Mouse (Mus musculus): ENCODE data around the gene Vmn1r34. TPM values are rescaled to one million over a fixed set of nuclear protein-coding genes. Genes with fewer than 3 reads are reported as not detected.
"Not testable (repeated sequence)": the region's sequence is repeated elsewhere in the genome, so short reads cannot be mapped to it uniquely, and the experiment has no call there.

Vmn1r34 gene
- polyA plus RNA-seq (2014; fragmentation: Nextera tagmentation; extraction: Ambion mirVana) = not detected in 2 replicates

DNA sequence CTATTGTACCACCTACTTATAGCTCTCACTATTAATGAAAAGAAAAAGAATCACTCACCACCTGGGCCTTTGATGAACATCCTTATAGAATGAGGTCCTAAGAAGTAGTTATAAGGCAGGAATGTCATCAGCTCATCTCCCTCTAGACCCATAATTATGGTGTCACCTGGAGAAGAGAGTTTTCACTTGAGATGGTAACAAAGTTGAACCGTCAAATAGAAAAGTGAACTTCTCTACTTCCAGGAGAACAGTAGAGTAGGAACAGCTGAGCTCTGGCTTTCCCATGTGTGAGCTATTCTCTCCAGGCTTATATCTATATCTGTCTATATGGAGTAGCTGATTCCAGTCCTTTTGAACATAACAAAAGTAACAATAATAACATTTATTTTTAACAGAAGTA is at the start of gene Vmn1r34:
TSS of gene Vmn1r34 (minus strand) at position 101 of the 400 bp plus-strand sequence.
- 90% methylated on average over 1 of the region's 1 CpGs for WGBS
- Histone ChIP-seq H3K4me2 (ENCODE audit: low read depth) (no peak within 1 kb of the TSS), H3K9me3 (ENCODE audit: control insufficient read depth, low read length) (no peaks in the 10 kb centered on the region), H3K27ac (ENCODE audit: low read depth, low read length) (no peak within 1 kb of the TSS), H3K4me3 (ENCODE audit: low read depth, low read length) (no peak within 1 kb of the TSS), H3K36me3 (ENCODE audit: control insufficient read depth, insufficient read depth, low read length) (no peaks in the 10 kb centered on the region), H3K27me3 (ENCODE audit: control insufficient read depth, insufficient read depth, low read length) (no peaks in the 10 kb centered on the region), H3K4me1 (ENCODE audit: control insufficient read depth, insufficient read depth, low read length) (no peaks in the 10 kb centered on the region), H3K9ac (ENCODE audit: low read length) (no peak within 1 kb of the TSS)
- no peak for ATAC-seq (ENCODE audit: insufficient read depth, low FRiP score, low TSS enrichment)
- DNase-seq (ENCODE audit: low spot score) = no peak

DNA sequence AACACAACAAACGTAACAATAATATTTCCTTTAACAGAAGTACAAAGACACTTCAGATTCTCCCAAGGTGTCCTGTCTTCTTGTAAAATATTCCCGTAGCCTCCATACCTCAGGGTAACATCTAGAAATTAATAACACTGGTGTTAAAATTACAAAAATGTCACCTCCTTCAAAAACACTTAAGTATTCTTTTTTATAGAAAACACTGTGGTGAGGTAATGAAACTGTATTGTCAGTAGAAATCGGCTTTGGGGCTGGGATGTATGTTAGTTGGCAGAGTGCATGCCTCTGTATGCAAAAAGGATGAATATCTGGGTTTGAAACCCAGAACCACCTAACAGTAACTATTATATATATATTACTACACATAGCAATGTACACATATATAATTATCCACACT is 42.1 kb upstream of the Vmn1r34 start, which contains the start of gene Vmn1r35:
TSS of gene Vmn1r35 (minus strand) at position 101 of the 400 bp plus-strand sequence.
- no peak within 1 kb of the TSS for H3K9ac ChIP-seq (ENCODE audit: low read length)
- no peaks in the 10 kb centered on the region for H3K4me1 ChIP-seq (ENCODE audit: control insufficient read depth, insufficient read depth, low read length)
- no peaks in the 10 kb centered on the region for H3K27me3 ChIP-seq (ENCODE audit: control insufficient read depth, insufficient read depth, low read length)
- no peak for DNase-seq (ENCODE audit: low spot score)
- no peaks in the 10 kb centered on the region for H3K9me3 ChIP-seq (ENCODE audit: control insufficient read depth, low read length)
- H3K36me3 ChIP-seq (ENCODE audit: control insufficient read depth, insufficient read depth, low read length) = no peaks in the 10 kb centered on the region
- no peak within 1 kb of the TSS for H3K27ac ChIP-seq (ENCODE audit: low read depth, low read length)
- WGBS = 87% methylated on average over 3 of the region's 3 CpGs
- H3K4me2 ChIP-seq (ENCODE audit: low read depth) = no peak within 1 kb of the TSS
- no peak for ATAC-seq (ENCODE audit: insufficient read depth, low FRiP score, low TSS enrichment)
- H3K4me3 ChIP-seq (ENCODE audit: low read depth, low read length) = no peak within 1 kb of the TSS

DNA sequence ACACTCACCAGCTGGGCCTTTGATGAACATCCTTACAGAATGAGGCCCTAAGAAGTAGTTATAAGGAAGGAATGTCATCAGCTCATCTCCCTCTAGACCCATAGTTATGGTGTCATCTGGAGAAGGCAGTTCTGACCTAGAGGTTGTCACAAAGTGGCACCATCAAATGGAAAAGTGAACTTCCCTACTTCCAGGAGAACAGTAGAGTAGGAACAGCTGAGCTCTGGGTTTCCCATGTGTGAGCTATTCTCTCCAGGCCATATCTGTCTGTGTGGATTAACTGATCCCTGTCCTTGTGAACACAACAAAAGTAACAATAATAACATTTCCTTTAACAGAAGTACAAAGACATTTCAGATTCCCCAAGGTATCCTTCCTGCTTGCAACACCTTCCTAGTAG is 25.5 kb downstream of the Vmn1r34 start, which contains the start of gene Vmn1r33:
TSS of gene Vmn1r33 (minus strand) at position 101 of the 400 bp plus-strand sequence.
- H3K4me1 ChIP-seq (ENCODE audit: control insufficient read depth, insufficient read depth, low read length); H3K36me3 ChIP-seq (ENCODE audit: control insufficient read depth, insufficient read depth, low read length); DNase-seq (ENCODE audit: low spot score); H3K4me3 ChIP-seq (ENCODE audit: low read depth, low read length); H3K27me3 ChIP-seq (ENCODE audit: control insufficient read depth, insufficient read depth, low read length); H3K9me3 ChIP-seq (ENCODE audit: control insufficient read depth, low read length); H3K9ac ChIP-seq (ENCODE audit: low read length); ATAC-seq (ENCODE audit: insufficient read depth, low FRiP score, low TSS enrichment); H3K27ac ChIP-seq (ENCODE audit: low read depth, low read length); H3K4me2 ChIP-seq (ENCODE audit: low read depth): not testable (repeated sequence)

DNA sequence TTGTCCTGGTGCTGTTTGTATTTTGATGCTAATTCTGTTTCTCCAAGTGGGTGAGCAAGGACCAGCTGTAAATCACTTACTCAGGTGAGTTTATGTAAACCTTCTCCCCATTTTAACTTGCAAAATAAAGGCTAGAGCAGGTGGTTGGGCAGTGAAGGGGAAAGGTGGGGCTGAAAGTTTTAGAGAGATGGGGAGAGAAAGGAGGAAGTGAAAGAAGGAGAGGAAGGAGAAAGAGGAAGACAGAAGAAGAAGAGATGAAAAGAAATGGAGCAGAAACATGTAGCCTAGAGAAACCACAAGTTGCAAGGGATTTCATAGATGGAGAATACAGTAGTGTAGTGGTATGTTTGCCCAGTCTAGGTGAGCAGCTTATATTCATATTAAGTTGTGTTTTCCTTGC is 47.9 kb downstream of the Vmn1r34 start:
- H3K9ac ChIP-seq (ENCODE audit: low read length) = no peak overlapping the region
- H3K4me1 ChIP-seq (ENCODE audit: control insufficient read depth, insufficient read depth, low read length) = no peaks in the 10 kb centered on the region
- DNase-seq (ENCODE audit: low spot score) (no peak), ATAC-seq (ENCODE audit: insufficient read depth, low FRiP score, low TSS enrichment) (no peak)
- H3K27ac ChIP-seq (ENCODE audit: low read depth, low read length) = no peak overlapping the region
- no peaks in the 10 kb centered on the region for H3K36me3 ChIP-seq (ENCODE audit: control insufficient read depth, insufficient read depth, low read length)
- H3K27me3 ChIP-seq (ENCODE audit: control insufficient read depth, insufficient read depth, low read length) = no peaks in the 10 kb centered on the region
- no peaks in the 10 kb centered on the region for H3K9me3 ChIP-seq (ENCODE audit: control insufficient read depth, low read length)
- H3K4me3 ChIP-seq (ENCODE audit: low read depth, low read length) = no peak overlapping the region
- H3K4me2 ChIP-seq (ENCODE audit: low read depth) = no peak overlapping the region

Other genes starting within 250 kb of the Vmn1r34 start
- 108 and 118 TPM in 2 replicates for gene Mad2l1, start 108.5 kb downstream of the Vmn1r34 start, polyA plus RNA-seq (2014; fragmentation: Nextera tagmentation; extraction: Ambion mirVana)
- gene Vmn1r32, start 83.8 kb downstream of the Vmn1r34 start, polyA plus RNA-seq (2014; fragmentation: Nextera tagmentation; extraction: Ambion mirVana) = 0.13 TPM in 1 of 2 replicates, not detected in the other
- gene Vmn1r33, start 25.6 kb downstream of the Vmn1r34 start, polyA plus RNA-seq (2014; fragmentation: Nextera tagmentation; extraction: Ambion mirVana) = not detected in 2 replicates
- gene Vmn1r35, start 42.0 kb upstream of the Vmn1r34 start, polyA plus RNA-seq (2014; fragmentation: Nextera tagmentation; extraction: Ambion mirVana) = not detected in 2 replicates
- gene Vmn1r36, start 75.3 kb upstream of the Vmn1r34 start, polyA plus RNA-seq (2014; fragmentation: Nextera tagmentation; extraction: Ambion mirVana) = not detected in 2 replicates
- gene Vmn1r37, start 85.5 kb upstream of the Vmn1r34 start, polyA plus RNA-seq (2014; fragmentation: Nextera tagmentation; extraction: Ambion mirVana) = not detected in 2 replicates
- gene Vmn1r38, start 138.7 kb upstream of the Vmn1r34 start, polyA plus RNA-seq (2014; fragmentation: Nextera tagmentation; extraction: Ambion mirVana) = not detected in 2 replicates
- gene Vmn1r39, start 166.7 kb upstream of the Vmn1r34 start, polyA plus RNA-seq (2014; fragmentation: Nextera tagmentation; extraction: Ambion mirVana) = not detected in 2 replicates

Data from neural tube, embryonic 11.5 days (tissue).